Mouse (Mus musculus) stomach, embryonic 14.5 days (tissue): Measurements from ENCODE around the gene Cbl. TPM values are rescaled to one million over a fixed set of nuclear protein-coding genes. Genes with fewer than 3 reads are reported as not detected.

ENCODE experiments used
- ATAC-seq: fragments of 200-750 bp; cut with Nextera tagmentation; 2 replicates; pipeline ENCODE4 v1.8.0; 2017; ENCODE audit warnings: low read depth, moderate TSS enrichment; ENCODE audit not compliant: insufficient number of reproducible peaks, insufficient read depth, low FRiP score
- H3K27ac ChIP-seq: fragments of 300-500 bp; sonication (generic); 2 replicates; pipeline ENCODE4 v1.5.1; 2014; ENCODE audit warnings: mild to moderate bottlenecking, low read length, moderate library complexity, mixed read lengths
- H3K27me3 ChIP-seq: fragments of 300-500 bp; sonication (generic); 2 replicates; pipeline ENCODE4 v1.6.1; 2014; ENCODE audit warnings: low read length, control low read depth, mixed read lengths; ENCODE audit not compliant: control insufficient read depth, insufficient read depth
- H3K36me3 ChIP-seq: fragments of 300-500 bp; sonication (generic); 2 replicates; pipeline ENCODE4 v1.6.1; 2014; ENCODE audit warnings: mild to moderate bottlenecking, control low read depth, low read length, moderate library complexity, mixed read lengths; ENCODE audit not compliant: control insufficient read depth, insufficient read depth
- H3K4me1 ChIP-seq: fragments of 300-500 bp; sonication (generic); 2 replicates; pipeline ENCODE4 v1.6.1; 2014; ENCODE audit warnings: low read length, control low read depth, mixed read lengths; ENCODE audit not compliant: control insufficient read depth, insufficient read depth
- H3K4me2 ChIP-seq: fragments of 300-500 bp; sonication (generic); replicated peaks from 2 replicates; pipeline ENCODE4 v1.6.1; 2014; ENCODE audit warnings: low read depth, low read length, control low read depth
- H3K4me3 ChIP-seq: fragments of 300-500 bp; sonication (generic); 2 replicates; pipeline ENCODE4 v1.5.1; 2014; ENCODE audit warnings: low read depth, low read length, control low read depth
- H3K9ac ChIP-seq: fragments of 300-500 bp; sonication (generic); replicated peaks from 2 replicates; pipeline ENCODE4 v1.6.1; 2014; ENCODE audit warnings: low read depth, mild to moderate bottlenecking, control low read depth, low read length, moderate library complexity, mixed read lengths
- H3K9me3 ChIP-seq: fragments of 300-500 bp; sonication (generic); 2 replicates; pipeline ENCODE4 v1.6.1; 2016; ENCODE audit warnings: low read depth, low read length, control low read depth; ENCODE audit not compliant: control insufficient read depth
- WGBS: fragments of 180-500 bp; shearing (Covaris S2); extraction: QIAGEN DNeasy Blood & Tissue Kit; methylation state at CpG from one replicate; pipeline ENCODE4 v1.1.7; 2014; 5-methylcytosine and 5-hydroxymethylcytosine counted together
- polyA plus RNA-seq: library from polyadenylated mRNA; unstranded; fragments of >200 nt; fragmentation: Nextera tagmentation; extraction: Ambion mirVana; gene quantifications from 2 replicates; pipeline ENCODE4 v1.2.1, GENCODE M21; 2014

The Cbl gene
- polyA plus RNA-seq, 1 experiment from 2014 or later: 19.9 TPM

DNA sequence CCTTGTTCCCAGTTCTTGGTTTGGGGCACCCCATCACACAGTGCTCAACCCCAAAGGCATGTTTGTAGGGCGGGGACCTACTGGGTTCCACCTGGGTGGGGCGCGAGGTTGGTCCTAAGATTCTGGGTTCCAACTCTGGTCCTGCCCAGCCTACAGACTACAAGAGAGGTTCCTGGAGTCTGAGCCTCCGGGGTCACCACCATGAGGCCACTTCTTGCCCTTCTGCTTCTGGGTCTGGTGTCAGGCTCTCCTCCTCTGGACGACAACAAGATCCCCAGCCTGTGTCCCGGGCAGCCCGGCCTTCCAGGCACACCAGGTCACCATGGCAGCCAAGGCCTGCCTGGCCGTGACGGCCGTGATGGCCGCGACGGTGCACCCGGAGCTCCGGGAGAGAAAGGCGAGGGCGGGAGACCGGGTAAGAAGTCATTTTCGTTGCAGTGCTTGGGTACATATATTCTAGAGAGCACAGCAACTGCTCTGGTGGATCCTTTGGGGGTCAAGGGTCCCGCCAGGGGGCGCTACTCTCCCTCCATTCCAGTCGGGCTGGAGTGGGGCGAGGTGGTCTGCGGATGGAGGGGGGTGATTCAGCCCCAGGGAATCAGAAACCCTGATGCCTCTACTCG is 126.2 kb downstream of the Cbl start:
- WGBS: 46% methylated on average over 25 of the region's 25 CpGs
- H3K9me3 ChIP-seq: no peaks in the 10 kb centered on the region
- H3K9ac ChIP-seq: no peak overlapping the region
- peaks cover 44% of the 10 kb centered on the region for H3K4me1 ChIP-seq
- ATAC-seq: no peak
- H3K36me3 ChIP-seq: peaks cover 10% of the 10 kb centered on the region
- no peak overlapping the region; the same call in 1 of the 2 replicates for H3K4me3 ChIP-seq
- H3K4me2 ChIP-seq: peak overlapping the region; percentile 30; the same call in 1 of the 2 replicates
- peak overlapping the region; percentile 59; the same call in 1 of the 2 replicates for H3K27ac ChIP-seq
- no peaks in the 10 kb centered on the region for H3K27me3 ChIP-seq

DNA sequence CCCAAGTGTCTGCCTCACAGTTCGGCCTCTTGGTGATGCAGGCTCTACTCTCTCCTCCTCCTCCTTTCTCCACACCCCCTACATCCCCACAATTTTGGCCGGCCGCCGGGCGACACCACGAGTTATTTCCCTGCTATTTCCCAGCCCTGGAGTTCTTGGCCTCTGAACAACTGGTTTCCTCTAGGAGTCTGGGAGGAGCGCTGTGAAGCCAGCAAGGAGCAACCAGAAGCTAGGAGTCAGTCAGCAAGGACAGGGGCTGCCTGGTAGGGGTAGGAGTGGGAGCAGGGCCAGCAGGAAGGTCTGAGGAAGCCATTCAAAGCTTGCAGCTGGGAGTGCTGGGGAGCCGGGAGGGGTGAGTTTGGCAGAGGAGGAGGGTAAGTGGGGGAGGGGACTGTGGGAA is 126.7 kb downstream of the Cbl start, which contains the start of gene C1qtnf5:
Gene C1qtnf5 (plus strand): TSS at position 136 of the 400 bp plus-strand sequence.
- WGBS: 29% methylated on average over 8 of the region's 8 CpGs
- Histone ChIP-seq H3K9ac (no peak within 1 kb of the TSS), H3K4me1 (peaks cover 44% of the 10 kb centered on the region), H3K27ac (peak within 1 kb of the TSS; percentile 59), H3K27me3 (no peaks in the 10 kb centered on the region), H3K4me3 (no peak within 1 kb of the TSS; the same call in 1 of the 2 replicates), H3K36me3 (peaks cover 10% of the 10 kb centered on the region), H3K9me3 (no peaks in the 10 kb centered on the region), H3K4me2 (peak within 1 kb of the TSS; percentile 30)
- ATAC-seq: peak; percentile 56; the same call in 1 of the 2 replicates

DNA sequence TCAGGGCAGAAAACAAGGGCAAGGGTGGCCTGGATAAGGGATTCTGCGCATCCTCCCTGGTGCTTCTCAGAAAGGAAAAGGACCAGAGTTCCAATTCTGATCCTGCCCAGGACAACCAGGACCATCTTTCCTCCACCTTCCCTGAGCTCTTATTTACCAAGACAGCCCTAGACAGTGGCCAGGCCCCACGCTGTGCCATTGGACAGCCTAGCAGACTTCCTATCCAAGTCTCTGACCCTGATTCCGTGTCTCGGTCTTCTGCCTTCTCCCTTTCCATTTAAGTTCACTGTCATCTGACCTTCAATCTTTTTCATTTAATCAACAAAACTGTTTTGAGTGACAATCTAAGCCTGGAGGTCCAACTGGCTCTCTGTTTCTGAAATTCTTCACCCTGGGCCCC is 127.3 kb downstream of the Cbl start:
- Histone ChIP-seq H3K4me1 (peaks cover 44% of the 10 kb centered on the region), H3K27ac (peak overlapping the region; percentile 59; the same call in 1 of the 2 replicates), H3K9ac (no peak overlapping the region), H3K27me3 (no peaks in the 10 kb centered on the region), H3K36me3 (peaks cover 10% of the 10 kb centered on the region), H3K4me3 (no peak overlapping the region), H3K4me2 (no peak overlapping the region), H3K9me3 (no peaks in the 10 kb centered on the region)
- ATAC-seq: no peak
- WGBS: 76% methylated on average over 4 of the region's 4 CpGs

DNA sequence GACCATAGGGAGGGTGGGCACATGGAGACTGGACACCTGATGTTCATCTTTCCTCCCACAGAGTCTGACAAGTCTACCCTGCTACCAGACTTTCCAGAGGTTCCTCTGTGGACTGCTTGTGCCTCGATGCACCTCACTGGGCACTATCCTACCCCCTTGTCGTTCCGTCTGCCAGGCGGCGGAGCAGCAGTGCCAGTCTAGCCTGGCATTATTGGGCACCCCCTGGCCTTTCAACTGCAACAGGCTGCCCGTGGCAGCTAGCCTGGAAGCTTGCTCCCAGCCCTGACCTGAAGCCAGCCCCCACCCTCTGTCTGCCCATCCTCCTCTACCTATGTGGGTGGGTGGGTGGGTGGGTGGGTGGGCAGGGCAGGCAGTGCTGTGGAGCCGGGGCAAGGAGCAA is 127.7 kb downstream of the Cbl start:
- H3K9ac ChIP-seq: no peak overlapping the region
- no peak overlapping the region for H3K4me2 ChIP-seq
- no peaks in the 10 kb centered on the region for H3K9me3 ChIP-seq
- ATAC-seq: no peak
- WGBS: 91% methylated on average over 7 of the region's 7 CpGs
- peaks cover 10% of the 10 kb centered on the region for H3K36me3 ChIP-seq
- peaks cover 44% of the 10 kb centered on the region for H3K4me1 ChIP-seq
- H3K27ac ChIP-seq: no peak overlapping the region; the same call in 1 of the 2 replicates
- H3K4me3 ChIP-seq: no peak overlapping the region
- no peaks in the 10 kb centered on the region for H3K27me3 ChIP-seq

DNA sequence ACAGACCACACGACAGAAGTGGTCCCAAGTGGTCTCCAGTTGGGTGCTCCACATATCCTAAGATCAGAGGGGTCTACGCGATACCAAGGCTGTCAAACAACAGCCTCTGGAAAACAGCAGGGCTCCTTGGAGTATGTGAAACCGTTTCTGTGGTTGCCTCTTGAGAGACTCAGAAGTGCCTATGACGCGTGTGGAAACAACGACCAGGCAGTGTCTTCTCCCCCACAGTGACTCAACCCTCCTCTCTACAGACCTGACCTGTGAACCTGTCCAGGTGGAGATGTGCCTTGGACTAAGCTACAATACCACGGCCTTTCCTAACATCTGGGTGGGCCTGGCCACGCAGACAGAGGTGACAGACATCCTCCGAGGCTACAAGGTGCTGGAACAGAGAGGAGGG is 128.1 kb downstream of the Cbl start:
- peaks cover 10% of the 10 kb centered on the region for H3K36me3 ChIP-seq
- no peaks in the 10 kb centered on the region for H3K27me3 ChIP-seq
- H3K9me3 ChIP-seq: no peaks in the 10 kb centered on the region
- H3K4me2 ChIP-seq: no peak overlapping the region
- H3K4me1 ChIP-seq: peaks cover 44% of the 10 kb centered on the region
- no peak overlapping the region for H3K9ac ChIP-seq
- H3K27ac ChIP-seq: no peak overlapping the region
- no peak overlapping the region for H3K4me3 ChIP-seq
- 86% methylated on average over 10 of the region's 10 CpGs for WGBS
- no peak for ATAC-seq

DNA sequence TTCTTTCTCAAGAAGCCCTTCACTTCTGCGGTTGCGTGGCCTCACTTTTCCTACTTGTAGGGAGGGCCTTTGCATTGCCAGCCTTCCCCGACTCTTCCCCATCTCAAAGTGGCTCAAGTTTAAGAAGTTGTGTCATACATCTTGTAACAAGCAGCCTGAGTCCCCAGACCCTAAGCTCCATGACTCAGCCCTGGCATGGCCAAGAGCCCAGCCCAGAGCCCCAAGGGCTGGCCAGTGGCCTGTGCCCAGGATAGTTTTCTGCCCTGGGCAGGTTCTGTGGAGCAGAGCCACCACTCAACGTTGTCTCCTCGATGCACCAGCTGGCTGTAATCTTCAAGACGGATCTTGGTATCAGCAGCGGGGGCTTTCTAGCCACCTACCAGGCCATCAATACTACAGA is 129.0 kb downstream of the Cbl start:
- H3K4me1 ChIP-seq: peaks cover 37% of the 10 kb centered on the region
- no peak for ATAC-seq
- 90% methylated on average over 7 of the region's 7 CpGs for WGBS

DNA sequence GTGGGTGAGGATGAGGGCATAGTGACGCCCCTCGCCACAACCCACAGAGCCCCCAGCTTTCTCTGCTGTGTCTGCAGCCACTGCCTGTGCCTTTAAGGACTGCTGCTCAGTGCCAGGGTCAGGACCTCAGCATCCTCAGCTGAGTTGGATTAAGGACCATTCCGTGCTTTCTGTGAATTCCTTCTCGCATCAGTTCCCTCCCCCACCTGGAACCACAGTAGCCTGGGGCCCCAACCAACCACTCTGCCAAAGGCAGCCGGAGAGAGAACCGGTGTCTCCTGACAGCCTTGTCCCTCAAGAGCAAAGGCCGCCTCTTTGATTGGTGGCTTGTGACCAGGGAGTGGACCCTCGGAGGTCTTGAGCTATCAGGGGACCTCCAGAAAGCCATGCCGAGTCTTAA is 132.4 kb downstream of the Cbl start, which contains the start of gene Mfrp:
Gene Mfrp (plus strand): TSS at position 240 of the 400 bp plus-strand sequence.
- Histone ChIP-seq H3K9me3 (no peaks in the 10 kb centered on the region), H3K4me3 (no peak within 1 kb of the TSS), H3K36me3 (peaks cover 10% of the 10 kb centered on the region), H3K27me3 (no peaks in the 10 kb centered on the region), H3K9ac (no peak within 1 kb of the TSS), H3K27ac (no peak within 1 kb of the TSS), H3K4me2 (no peak within 1 kb of the TSS), H3K4me1 (peaks cover 4% of the 10 kb centered on the region; the same call in 1 of the 2 replicates)
- no peak for ATAC-seq
- 68% methylated on average over 9 of the region's 9 CpGs for WGBS

More for the DNA sequence above, 129.0 kb downstream of the Cbl start:
- Histone ChIP-seq H3K4me3 (no peak overlapping the region), H3K4me2 (no peak overlapping the region), H3K9ac (no peak overlapping the region), H3K27me3 (no peaks in the 10 kb centered on the region), H3K27ac (no peak overlapping the region), H3K9me3 (no peaks in the 10 kb centered on the region), H3K36me3 (peaks cover 10% of the 10 kb centered on the region)

DNA sequence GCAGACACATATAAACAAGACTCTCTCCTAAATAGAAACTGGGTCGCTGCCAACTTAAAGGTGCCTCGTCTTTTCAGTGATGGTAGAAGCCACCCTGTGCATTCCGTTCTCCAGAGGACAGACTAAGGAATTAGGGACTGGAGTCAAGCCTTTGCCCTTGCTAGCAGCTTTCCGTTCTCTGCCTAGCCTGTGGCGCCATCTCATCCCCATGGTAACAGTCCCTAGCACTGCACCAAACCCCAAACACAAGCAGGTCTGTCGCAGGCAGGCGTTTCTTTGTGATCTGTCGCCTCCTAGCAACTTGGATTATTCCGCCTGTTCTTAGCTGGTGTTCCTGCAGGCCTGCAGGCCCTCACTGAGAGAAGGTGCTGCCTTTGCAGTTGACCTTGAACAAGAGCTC is 137.3 kb downstream of the Cbl start:
- Histone ChIP-seq H3K27me3 (no peaks in the 10 kb centered on the region), H3K9me3 (no peaks in the 10 kb centered on the region), H3K27ac (no peak overlapping the region), H3K36me3 (peaks cover 5% of the 10 kb centered on the region; the same call in 1 of the 2 replicates), H3K9ac (no peak overlapping the region), H3K4me1 (0 out of 2 replicates have a peak, but pooled peaks cover 3% of the 10 kb centered on the region), H3K4me2 (no peak overlapping the region), H3K4me3 (no peak overlapping the region)
- 37% methylated on average over 9 of the region's 9 CpGs for WGBS
- ATAC-seq: no peak
